Mouse (Mus musculus) retina, postnatal 1 day (tissue): ENCODE data around the gene Txn2.
A peak's percentile ranks its signal among the peaks of the same experiment; 100 is the strongest.

Experiments
- DNase-seq: peaks from one replicate; pipeline ENCODE4 v3.0.0-alpha.2; 2012

Gene Txn2

DNA sequence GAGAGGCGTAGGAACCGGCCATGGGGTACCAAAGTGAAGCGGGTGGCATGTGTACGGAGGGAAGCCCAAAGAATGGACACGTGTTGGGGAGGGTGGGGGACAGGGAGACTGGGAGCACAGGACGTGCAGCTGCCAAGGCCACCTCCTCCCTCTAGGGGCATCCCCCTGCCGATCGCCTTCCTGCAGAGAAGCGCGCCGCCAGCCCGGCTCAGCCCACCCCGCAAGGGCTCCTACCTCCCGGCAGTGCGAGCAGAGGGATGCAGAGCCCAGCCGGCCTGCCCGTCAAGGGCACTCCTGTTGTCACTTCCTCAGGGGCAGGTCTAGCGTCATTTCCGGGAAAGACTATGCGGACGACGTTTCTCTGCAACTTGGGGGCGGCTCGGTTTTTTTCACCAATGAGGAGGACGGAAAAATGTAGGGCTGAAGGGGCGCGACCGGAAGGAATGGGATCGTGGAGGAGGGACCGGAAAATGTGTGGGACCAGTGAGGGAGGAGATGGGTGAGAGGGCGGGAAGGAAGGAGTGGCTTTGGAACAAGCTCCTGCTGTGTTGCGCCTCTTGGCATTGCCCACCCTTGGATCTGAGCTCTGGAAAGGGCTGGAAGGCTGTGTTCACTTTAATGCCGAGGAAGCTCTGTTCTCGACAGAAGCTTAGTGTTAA lies at the start of gene Txn2:
TSS of gene Txn2 (minus strand) at position 334 of the 659 bp plus-strand sequence.
- DNase-seq = peak; percentile 100

DNA sequence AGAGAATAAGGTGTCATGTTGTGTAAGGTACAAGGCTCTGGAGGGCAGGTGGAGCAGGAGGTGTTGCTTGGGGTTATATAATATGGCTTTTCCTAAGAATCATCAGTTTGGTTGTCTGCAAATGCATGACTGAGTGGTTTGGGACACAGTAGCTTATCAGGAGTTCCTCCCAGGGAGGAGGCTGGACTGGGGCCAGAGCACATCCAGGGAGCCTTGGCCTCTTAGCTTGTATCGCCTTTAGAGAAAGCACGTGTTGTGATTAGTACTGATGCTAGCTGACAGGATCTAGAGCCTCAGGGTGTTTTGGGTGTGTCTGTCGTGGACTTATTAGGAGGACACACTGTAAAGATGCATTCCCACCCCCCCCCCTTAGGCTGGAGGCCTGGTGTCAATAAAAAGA lies 48.9 kb upstream of the Txn2 start:
- DNase-seq = peak; percentile 31

DNA sequence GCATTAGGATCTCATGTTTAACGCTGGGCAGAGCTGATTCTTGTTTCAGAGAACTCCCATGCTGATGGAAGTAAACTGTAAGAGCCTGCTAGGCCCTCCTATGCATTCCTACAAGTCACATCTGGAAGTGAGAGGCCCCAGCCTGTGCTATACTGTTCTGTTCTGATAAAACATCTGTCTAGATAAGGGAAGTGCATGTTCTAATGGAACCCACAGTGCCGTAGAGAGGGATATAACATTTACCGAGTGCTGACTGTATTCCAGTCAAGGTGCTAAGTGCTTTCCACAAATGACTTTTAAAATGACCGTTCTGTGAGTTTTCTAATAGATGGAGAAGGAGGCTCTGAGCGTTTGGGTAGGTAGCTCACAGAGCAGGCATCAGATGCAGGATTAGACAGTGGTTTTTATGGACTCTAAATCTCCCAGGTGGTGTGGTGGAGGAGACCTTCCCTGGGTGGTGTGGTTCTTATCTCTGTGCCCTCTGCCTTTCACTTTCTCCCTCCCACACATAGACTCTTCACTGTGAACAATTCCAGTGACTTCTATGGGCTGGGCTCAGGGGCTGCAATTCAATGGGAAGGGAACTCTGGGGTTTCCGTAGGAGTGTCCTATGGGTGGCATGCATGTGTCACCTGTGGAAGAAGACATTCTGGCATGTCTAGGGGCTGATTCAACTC lies 45.5 kb upstream of the Txn2 start:
- no peak for DNase-seq

- DNase-seq = peak; percentile 98
Observed at GRCm38 (mm10) chr15:77970470-77971292, 41.9 kb upstream of the Txn2 start, which contains the start of gene Eif3d. TSS of gene Eif3d (minus strand) at chr15:77970813.

GRCm38 (mm10) chr15:77969940-77970469 lies 41.2 kb upstream of the Txn2 start:
- DNase-seq = no peak

- no peak for DNase-seq
Observed at GRCm38 (mm10) chr15:77965117-77965528, 36.3 kb upstream of the Txn2 start.

DNA sequence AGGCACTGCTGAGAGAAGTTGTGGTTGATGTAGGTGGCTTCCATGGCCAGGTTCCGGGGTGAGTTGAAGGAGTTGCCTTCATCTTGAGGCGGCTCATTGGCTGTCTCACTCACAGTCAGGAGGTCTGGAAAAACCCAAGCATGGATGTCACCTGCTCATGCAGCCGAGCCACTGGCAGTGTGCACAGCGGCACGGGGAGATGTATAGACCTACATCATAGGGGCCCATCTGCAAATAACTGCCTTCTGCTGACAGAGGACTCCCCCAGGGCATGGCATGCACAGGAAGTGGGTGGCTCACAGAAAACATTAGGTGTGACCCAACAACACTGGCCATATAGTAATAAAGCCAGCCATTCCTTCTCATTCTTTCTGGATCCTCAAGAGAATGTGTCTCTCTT lies 33.6 kb upstream of the Txn2 start:
- DNase-seq = no peak

DNA sequence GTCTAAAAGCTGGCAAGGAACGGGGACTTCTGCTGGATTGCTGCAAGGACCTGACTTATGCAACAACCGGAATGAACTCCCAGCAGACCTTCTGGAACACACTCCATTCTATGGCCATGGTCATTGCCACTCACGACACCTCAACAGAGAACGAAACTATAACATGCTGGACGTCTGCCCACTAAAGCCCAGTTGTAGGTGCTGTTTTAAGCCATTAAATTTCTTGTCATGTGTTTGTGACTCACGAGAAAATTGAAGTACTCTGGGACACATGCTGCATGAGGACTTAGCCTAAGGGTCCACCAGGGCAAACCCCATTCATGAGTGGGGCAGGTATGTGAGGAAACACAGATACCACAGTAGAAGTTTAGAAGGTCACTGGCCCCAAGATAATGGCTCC lies 31.9 kb upstream of the Txn2 start:
- DNase-seq = no peak

DNA sequence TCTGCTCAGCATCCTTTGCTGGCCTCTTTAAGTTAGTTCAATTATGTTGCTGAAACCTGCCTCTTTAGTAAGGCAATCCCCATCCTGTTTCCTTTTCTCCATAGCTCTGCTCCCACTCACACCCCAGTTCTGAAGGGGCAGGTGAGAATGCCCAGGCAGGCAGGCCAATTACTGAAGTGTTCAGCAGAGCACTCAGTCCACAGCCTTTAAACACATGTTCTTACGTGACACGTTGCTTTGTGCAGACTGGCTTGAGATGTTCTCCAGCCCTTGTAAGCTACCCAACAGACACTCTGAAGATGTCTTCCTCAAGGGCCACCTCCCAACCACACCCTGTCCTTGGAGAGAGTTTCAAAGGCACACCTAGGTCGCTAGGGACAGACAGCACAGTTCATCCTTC lies 29.3 kb upstream of the Txn2 start:
- DNase-seq = no peak

DNA sequence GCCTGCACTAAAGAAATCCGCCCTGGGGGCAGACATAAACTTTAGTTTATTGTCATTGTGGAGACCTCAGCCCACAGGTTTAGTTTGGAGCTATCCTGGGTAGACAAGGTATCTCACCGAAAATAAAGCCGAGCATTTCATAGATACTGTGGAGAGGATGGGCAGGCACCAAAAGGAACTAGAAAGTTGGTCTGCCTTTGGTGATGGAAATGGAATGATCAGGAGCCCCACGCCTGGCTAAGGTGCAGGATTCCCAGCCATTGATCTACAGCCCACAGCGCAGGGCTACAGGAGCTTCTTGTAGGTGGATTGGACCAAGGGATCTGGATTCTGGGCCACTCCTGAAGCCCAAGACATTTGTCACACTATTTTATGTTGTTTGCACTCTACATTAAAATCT lies 28.8 kb upstream of the Txn2 start:
- DNase-seq = no peak

DNA sequence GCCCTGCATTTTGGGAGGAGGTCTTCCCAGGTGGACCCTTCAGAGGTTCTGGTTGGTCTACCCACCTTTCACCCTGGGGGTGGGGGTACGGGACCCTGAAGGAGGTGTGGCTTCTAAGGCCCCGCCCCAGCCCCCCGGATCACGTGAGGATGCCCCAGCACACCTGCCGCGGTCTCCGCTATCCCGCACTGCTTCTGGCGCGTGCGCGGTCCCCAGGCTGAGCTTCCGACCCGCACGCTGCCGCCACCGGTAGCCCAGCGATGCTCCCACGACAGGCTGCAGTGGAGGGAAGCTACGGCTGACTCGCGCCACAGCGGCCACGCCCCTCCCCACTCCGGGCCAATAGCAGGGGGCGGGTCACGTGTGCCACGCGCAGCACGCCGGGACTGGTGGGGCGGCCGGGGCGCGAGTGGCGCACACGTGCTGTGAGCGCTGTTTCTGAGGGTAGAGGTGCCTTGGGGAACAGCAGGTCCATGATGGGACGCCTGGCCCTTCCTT lies 27.6 kb upstream of the Txn2 start, which contains the start of gene Foxred2:
TSS of gene Foxred2 (minus strand) at position 319 of the 498 bp plus-strand sequence.
- peak; percentile 94 for DNase-seq

GRCm38 (mm10) chr15:77955440-77956403 lies 26.9 kb upstream of the Txn2 start:
- peak; percentile 30 for DNase-seq

- no peak for DNase-seq
Observed at GRCm38 (mm10) chr15:77954362-77954761, 25.6 kb upstream of the Txn2 start.

DNA sequence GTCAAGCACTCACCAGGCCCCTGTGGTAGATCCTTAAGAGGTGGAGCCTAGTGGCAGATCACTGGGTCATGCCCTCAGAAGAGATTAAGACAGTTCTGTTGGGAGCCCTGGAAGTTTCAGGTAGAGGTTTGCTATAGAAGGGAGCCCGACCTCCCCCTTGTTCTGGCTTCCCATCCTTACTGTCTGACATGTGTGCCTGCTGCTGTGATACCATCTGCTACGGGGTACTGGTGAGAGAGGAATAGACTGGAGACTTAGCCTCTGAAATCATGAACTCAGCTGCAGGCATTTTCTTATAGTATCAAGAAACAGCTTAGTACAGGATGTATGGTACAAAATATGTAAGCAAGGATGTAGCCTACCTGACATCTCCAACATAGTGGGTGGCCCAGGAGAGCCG lies 24.1 kb upstream of the Txn2 start:
- no peak for DNase-seq

DNA sequence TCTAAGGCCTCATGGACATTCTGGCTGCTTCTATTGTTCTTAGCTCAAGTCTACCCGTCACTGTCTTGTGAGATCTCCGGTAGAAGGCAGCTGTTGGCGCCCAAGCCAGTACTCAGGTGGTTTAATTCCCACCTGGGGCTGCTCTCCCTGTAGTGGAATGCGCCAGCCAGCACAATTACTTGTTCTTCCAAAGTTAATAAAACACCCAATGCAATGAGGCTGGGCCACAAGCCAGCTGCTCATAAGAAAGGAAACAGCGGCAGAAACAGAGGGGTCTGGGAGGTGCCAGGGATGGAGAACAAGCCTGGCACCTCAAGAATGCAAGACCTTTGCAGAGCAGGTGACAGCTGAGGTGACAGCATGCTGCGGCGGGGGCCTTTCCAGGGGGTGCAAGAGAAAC lies 20.3 kb upstream of the Txn2 start:
- no peak for DNase-seq

DNA sequence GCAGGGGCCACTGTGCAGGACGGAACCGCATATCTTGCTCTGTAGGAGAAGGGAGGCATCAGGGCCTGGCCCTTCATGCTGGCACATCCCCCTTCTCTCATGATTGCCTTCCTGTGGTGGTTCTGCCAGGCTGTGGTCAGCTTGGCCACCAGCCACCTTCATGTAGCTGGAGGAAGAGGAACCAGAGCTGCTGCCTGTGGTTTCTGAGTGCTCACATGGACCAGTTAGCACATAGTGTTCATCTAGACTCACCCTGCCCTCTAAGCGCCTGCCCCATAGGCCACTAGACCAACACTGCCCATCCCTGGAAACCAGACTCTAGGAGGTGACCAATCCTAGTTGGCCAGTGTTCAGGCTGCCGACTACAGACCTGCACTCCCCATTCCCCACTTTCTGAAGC lies 16.9 kb upstream of the Txn2 start:
- DNase-seq = no peak

DNA sequence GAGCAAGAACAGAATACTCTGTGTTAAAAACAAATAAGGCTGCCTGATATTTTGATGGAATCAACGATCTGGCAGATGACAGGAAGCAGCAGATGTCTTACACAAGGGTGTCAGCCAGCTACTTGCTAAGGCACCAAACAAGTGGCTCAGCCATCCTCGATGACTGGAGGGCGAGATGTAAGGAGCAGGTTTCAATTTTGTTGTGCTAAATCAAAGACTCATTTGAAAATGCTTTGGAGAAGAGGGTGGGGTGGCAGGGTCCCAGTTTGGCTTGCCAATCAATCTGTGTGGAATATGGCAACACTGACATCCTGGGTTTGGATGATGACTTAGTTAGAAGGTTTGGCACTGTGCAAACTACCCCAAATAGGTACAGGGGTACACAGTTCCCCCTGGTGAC lies 12.8 kb upstream of the Txn2 start:
- no peak for DNase-seq

DNA sequence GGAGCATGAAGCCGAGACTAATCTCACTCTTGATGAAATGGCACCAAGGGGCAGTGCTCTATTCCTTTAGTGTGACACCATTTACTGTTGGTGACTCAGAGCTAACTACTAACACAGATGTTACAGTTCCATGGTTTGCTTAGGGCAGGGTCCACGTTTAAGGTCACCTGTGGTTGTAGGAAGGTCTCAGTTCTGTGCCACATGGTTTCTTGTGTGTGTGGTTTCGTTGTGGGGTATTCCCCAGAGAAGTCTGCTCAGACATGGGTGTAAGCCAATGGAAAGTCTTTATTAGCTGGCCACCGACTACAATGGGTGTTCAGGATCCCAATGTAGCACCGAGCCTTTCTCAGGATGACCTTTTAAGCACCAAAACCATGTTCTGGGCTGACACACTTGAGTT lies 9.7 kb upstream of the Txn2 start:
- no peak for DNase-seq

DNA sequence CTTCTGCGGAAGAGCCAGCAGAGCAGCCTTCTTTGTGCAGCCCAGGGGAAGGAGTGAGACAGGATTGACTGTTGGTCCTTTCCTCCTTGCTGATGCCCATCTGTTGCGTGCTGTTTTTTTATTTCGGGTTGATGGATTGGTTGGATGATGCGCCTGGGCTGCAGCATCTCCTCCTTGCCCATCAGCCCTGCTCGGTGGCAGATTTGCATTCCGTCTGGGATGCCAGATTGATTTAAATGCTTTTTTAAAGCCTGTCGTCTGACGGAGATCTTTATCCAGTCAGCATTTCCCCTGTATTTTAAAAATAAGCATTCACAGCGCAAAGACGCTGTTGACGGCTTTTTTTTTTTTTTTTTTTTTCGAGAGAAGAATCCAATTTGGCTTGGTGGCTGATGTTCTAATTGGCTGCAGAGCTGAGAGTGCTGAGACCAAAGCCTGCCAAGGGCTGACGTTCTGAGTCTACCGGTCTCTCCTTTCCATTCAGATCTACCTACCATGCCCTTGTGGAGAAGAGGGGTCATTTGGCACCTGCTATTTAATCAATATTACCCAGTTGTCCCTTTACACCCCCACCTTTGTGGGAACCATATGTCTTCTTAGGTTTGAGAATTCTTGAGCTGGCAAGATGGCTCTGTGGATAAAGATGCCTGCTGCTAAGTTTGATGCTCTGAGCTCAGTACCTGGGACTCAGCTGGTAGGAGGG lies 7.0 kb upstream of the Txn2 start:
- no peak for DNase-seq

GRCm38 (mm10) chr15:77934968-77935367 lies 6.2 kb upstream of the Txn2 start:
- DNase-seq = no peak

- no peak for DNase-seq
Observed at GRCm38 (mm10) chr15:77934326-77934725, 5.5 kb upstream of the Txn2 start.
